Mouse (Mus musculus) stomach, embryonic 14.5 days (tissue): Measurements from ENCODE around the gene Kcng4. TPM values are rescaled to one million over a fixed set of nuclear protein-coding genes. Genes with fewer than 3 reads are reported as not detected.

ENCODE experiments used
- ATAC-seq: fragments of 200-750 bp; cut with Nextera tagmentation; 2 replicates; pipeline ENCODE4 v1.8.0; 2017; ENCODE audit warnings: low read depth, moderate TSS enrichment; ENCODE audit not compliant: insufficient number of reproducible peaks, insufficient read depth, low FRiP score
- H3K27ac ChIP-seq: fragments of 300-500 bp; sonication (generic); 2 replicates; pipeline ENCODE4 v1.5.1; 2014; ENCODE audit warnings: mild to moderate bottlenecking, low read length, moderate library complexity, mixed read lengths
- H3K27me3 ChIP-seq: fragments of 300-500 bp; sonication (generic); 2 replicates; pipeline ENCODE4 v1.6.1; 2014; ENCODE audit warnings: low read length, control low read depth, mixed read lengths; ENCODE audit not compliant: control insufficient read depth, insufficient read depth
- H3K36me3 ChIP-seq: fragments of 300-500 bp; sonication (generic); 2 replicates; pipeline ENCODE4 v1.6.1; 2014; ENCODE audit warnings: mild to moderate bottlenecking, control low read depth, low read length, moderate library complexity, mixed read lengths; ENCODE audit not compliant: control insufficient read depth, insufficient read depth
- H3K4me1 ChIP-seq: fragments of 300-500 bp; sonication (generic); 2 replicates; pipeline ENCODE4 v1.6.1; 2014; ENCODE audit warnings: low read length, control low read depth, mixed read lengths; ENCODE audit not compliant: control insufficient read depth, insufficient read depth
- H3K4me2 ChIP-seq: fragments of 300-500 bp; sonication (generic); replicated peaks from 2 replicates; pipeline ENCODE4 v1.6.1; 2014; ENCODE audit warnings: low read depth, low read length, control low read depth
- H3K4me3 ChIP-seq: fragments of 300-500 bp; sonication (generic); 2 replicates; pipeline ENCODE4 v1.5.1; 2014; ENCODE audit warnings: low read depth, low read length, control low read depth
- H3K9ac ChIP-seq: fragments of 300-500 bp; sonication (generic); replicated peaks from 2 replicates; pipeline ENCODE4 v1.6.1; 2014; ENCODE audit warnings: low read depth, mild to moderate bottlenecking, control low read depth, low read length, moderate library complexity, mixed read lengths
- H3K9me3 ChIP-seq: fragments of 300-500 bp; sonication (generic); 2 replicates; pipeline ENCODE4 v1.6.1; 2016; ENCODE audit warnings: low read depth, low read length, control low read depth; ENCODE audit not compliant: control insufficient read depth
- WGBS: fragments of 180-500 bp; shearing (Covaris S2); extraction: QIAGEN DNeasy Blood & Tissue Kit; methylation state at CpG from one replicate; pipeline ENCODE4 v1.1.7; 2014; 5-methylcytosine and 5-hydroxymethylcytosine counted together
- polyA plus RNA-seq: library from polyadenylated mRNA; unstranded; fragments of >200 nt; fragmentation: Nextera tagmentation; extraction: Ambion mirVana; gene quantifications from 2 replicates; pipeline ENCODE4 v1.2.1, GENCODE M21; 2014

Kcng4 gene
- polyA plus RNA-seq, 1 experiment from 2014 or later: 0.23 TPM

GRCm38 (mm10) chr8:119617586-119617985, 17.9 kb downstream of the Kcng4 start:
- no peak for ATAC-seq
- Histone ChIP-seq H3K4me2 (no peak overlapping the region), H3K4me1 (no peaks in the 10 kb centered on the region), H3K4me3 (no peak overlapping the region), H3K36me3 (no peaks in the 10 kb centered on the region), H3K9me3 (no peaks in the 10 kb centered on the region), H3K27ac (no peak overlapping the region), H3K9ac (no peak overlapping the region), H3K27me3 (no peaks in the 10 kb centered on the region)
- WGBS: 92% methylated on average over 5 of the region's 5 CpGs

- H3K27me3 ChIP-seq: no peaks in the 10 kb centered on the region
- H3K36me3 ChIP-seq: no peaks in the 10 kb centered on the region
- no peak overlapping the region for H3K27ac ChIP-seq
- no peak for ATAC-seq
- WGBS: 80% methylated on average over 4 of the region's 4 CpGs
- no peak overlapping the region for H3K4me2 ChIP-seq
- no peak overlapping the region for H3K4me3 ChIP-seq
- no peaks in the 10 kb centered on the region for H3K4me1 ChIP-seq
- H3K9me3 ChIP-seq: no peaks in the 10 kb centered on the region
- H3K9ac ChIP-seq: no peak overlapping the region
Observed at GRCm38 (mm10) chr8:119616811-119617210, 18.7 kb downstream of the Kcng4 start.

- Histone ChIP-seq H3K27me3 (no peaks in the 10 kb centered on the region), H3K9me3 (no peaks in the 10 kb centered on the region), H3K27ac (no peak overlapping the region), H3K9ac (no peak overlapping the region), H3K4me1 (no peaks in the 10 kb centered on the region), H3K4me2 (no peak overlapping the region), H3K4me3 (no peak overlapping the region), H3K36me3 (no peaks in the 10 kb centered on the region)
- WGBS: 72% methylated on average over 7 of the region's 7 CpGs
- ATAC-seq: no peak
Observed at GRCm38 (mm10) chr8:119616358-119616757, 19.1 kb downstream of the Kcng4 start.

GRCm38 (mm10) chr8:119615096-119615495, 20.4 kb downstream of the Kcng4 start:
- no peak overlapping the region for H3K4me2 ChIP-seq
- no peaks in the 10 kb centered on the region for H3K27me3 ChIP-seq
- H3K36me3 ChIP-seq: no peaks in the 10 kb centered on the region
- H3K9ac ChIP-seq: no peak overlapping the region
- WGBS: 81% methylated on average over 14 of the region's 14 CpGs
- no peak overlapping the region for H3K4me3 ChIP-seq
- no peak overlapping the region for H3K27ac ChIP-seq
- H3K4me1 ChIP-seq: no peaks in the 10 kb centered on the region
- no peaks in the 10 kb centered on the region for H3K9me3 ChIP-seq
- ATAC-seq: no peak

- Histone ChIP-seq H3K4me1 (no peaks in the 10 kb centered on the region), H3K9me3 (peaks cover 5% of the 10 kb centered on the region; the same call in 1 of the 2 replicates), H3K27me3 (no peaks in the 10 kb centered on the region), H3K4me2 (no peak within 1 kb of the TSS), H3K36me3 (no peaks in the 10 kb centered on the region), H3K9ac (no peak within 1 kb of the TSS), H3K4me3 (no peak within 1 kb of the TSS), H3K27ac (no peak within 1 kb of the TSS)
- 82% methylated on average over 26 of the region's 26 CpGs for WGBS
- ATAC-seq: no peak
Observed at GRCm38 (mm10) chr8:119612471-119612870, 23.0 kb downstream of the Kcng4 start, which contains the start of gene Adad2. Gene Adad2, plus strand, starts transcription at chr8:119612747.

GRCm38 (mm10) chr8:119606224-119606623, 29.3 kb downstream of the Kcng4 start:
- Histone ChIP-seq H3K9ac (no peak overlapping the region), H3K4me3 (no peak overlapping the region), H3K4me1 (peaks cover 7% of the 10 kb centered on the region; the same call in 1 of the 2 replicates), H3K27me3 (no peaks in the 10 kb centered on the region), H3K9me3 (peaks cover 5% of the 10 kb centered on the region; the same call in 1 of the 2 replicates), H3K27ac (no peak overlapping the region), H3K36me3 (peaks cover 9% of the 10 kb centered on the region), H3K4me2 (no peak overlapping the region)
- ATAC-seq: no peak
- 87% methylated on average over 2 of the region's 2 CpGs for WGBS

- 0 out of 2 replicates have a peak within 1 kb of the TSS, but pooled peaks have one; percentile 4 for H3K27ac ChIP-seq
Observed at GRCm38 (mm10) chr8:119604996-119605395, 30.5 kb downstream of the Kcng4 start, which contains the start of gene Taf1c. Gene Taf1c, minus strand, starts transcription at chr8:119605222.

GRCm38 (mm10) chr8:119604398-119604803, 31.1 kb downstream of the Kcng4 start:
- Histone ChIP-seq H3K4me1 (peaks cover 7% of the 10 kb centered on the region; the same call in 1 of the 2 replicates), H3K27ac (0 out of 2 replicates have a peak overlapping the region, but pooled peaks have one; percentile 4), H3K9me3 (peaks cover 5% of the 10 kb centered on the region; the same call in 1 of the 2 replicates), H3K4me3 (peak overlapping the region; percentile 57), H3K36me3 (peaks cover 19% of the 10 kb centered on the region), H3K9ac (peak overlapping the region; percentile 49), H3K4me2 (peak overlapping the region; percentile 86), H3K27me3 (no peaks in the 10 kb centered on the region)
- no peak for ATAC-seq
- WGBS: 35% methylated on average over 12 of the region's 12 CpGs

More at GRCm38 (mm10) chr8:119604996-119605395, 30.5 kb downstream of the Kcng4 start, which contains the start of gene Taf1c:
- Histone ChIP-seq H3K27me3 (no peaks in the 10 kb centered on the region), H3K4me3 (peak within 1 kb of the TSS; percentile 57), H3K9ac (peak within 1 kb of the TSS; percentile 49), H3K4me1 (peaks cover 7% of the 10 kb centered on the region; the same call in 1 of the 2 replicates), H3K4me2 (peak within 1 kb of the TSS; percentile 86), H3K9me3 (peaks cover 5% of the 10 kb centered on the region; the same call in 1 of the 2 replicates), H3K36me3 (peaks cover 18% of the 10 kb centered on the region)
- WGBS: under 1% methylated on average over 23 of the region's 23 CpGs
- peak; percentile 76 for ATAC-seq
